Mouse (Mus musculus): Measurements from ENCODE around the gene Rngtt. TPM values are rescaled to one million over a fixed set of nuclear protein-coding genes. Genes with fewer than 3 reads are reported as not detected.

The Rngtt gene
- polyA plus RNA-seq (2015; fragmentation: Illumina TruSeq; extraction: RNeasy Lipid Tissue Mini Kit (QIAGEN cat#74804); ENCODE audit: insufficient read depth, low replicate concordance), result 26.8 TPM

DNA sequence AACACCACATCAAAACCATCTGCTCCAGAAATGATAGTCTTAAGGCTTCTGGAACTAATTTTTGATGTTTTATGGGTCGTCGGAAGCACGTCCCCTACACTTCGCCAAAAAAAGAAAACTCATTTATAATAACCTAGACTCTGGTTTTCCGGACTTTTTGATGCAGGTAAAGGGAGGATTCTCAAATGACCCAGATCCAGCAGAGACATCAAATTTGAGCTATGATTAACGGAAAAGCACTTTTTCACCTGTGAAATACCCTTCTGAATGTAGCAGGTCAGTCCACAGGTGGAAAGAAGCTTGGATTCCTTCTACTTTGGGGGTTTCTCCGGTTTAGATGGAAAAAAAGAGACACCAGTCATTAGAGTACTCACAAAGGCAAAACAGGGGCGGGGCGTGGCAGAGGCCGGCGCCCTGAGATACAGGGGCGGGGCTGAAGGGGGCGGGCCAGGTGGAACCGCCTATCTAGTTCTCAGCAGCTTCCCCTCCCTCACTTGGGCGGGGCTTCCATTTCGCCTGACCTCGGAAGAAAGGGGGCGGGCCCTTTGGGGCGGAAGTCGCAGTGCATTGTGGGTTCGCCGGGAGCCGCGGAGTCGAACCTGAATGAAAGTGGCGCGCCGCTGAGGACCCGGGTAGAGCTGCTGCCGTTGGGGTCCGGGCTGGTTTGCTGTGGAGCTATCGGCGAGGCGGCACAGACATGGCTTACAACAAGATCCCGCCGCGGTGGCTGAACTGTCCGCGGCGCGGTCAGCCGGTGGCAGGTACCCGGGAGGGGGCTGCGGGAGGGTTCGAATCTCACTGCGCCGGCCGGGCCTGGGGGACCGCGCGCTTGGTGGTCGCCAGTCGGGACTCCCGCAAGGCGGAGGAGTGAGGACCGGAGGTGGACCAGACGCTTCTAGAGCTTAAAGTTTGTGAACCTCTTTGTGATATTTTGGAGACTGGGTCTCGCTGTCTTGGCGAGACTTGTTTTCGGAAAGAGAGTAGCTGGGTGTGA, at the start of gene Rngtt:
Rngtt (plus strand) TSS at position 548 of the 994 bp plus-strand sequence.

DNA sequence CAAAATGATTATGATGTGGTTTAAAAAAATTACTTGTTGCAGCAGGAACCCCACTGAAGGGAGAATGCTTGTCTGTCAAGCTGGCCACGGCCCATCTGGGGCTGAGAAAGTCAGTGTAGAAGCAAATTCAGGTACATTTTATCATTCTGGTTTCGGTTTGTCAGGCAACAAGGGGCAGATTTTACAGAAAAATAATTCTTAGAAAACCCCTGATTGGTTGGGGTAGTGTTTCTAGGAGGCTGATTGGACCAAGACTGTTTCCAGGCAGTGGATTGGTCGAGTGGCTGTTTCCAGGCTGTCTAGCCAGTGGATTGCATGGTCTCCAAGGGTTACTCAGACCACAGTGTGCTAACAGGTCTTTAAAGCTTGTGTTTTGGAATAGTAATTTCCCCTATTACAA, 20.1 kb upstream of the Rngtt start, which contains the start of gene Pnrc1:
Pnrc1 (minus strand) TSS at position 162 of the 400 bp plus-strand sequence.

Other genes starting within 250 kb of the Rngtt start
- gene Gabrr2, start 247.3 kb upstream of the Rngtt start, polyA plus RNA-seq (2015; fragmentation: Illumina TruSeq; extraction: RNeasy Lipid Tissue Mini Kit (QIAGEN cat#74804); ENCODE audit: insufficient read depth, low replicate concordance), result 2.5 TPM
- gene Gabrr1, start 177.8 kb upstream of the Rngtt start, polyA plus RNA-seq (2015; fragmentation: Illumina TruSeq; extraction: RNeasy Lipid Tissue Mini Kit (QIAGEN cat#74804); ENCODE audit: insufficient read depth, low replicate concordance), result not detected
- gene Pm20d2, start 120.6 kb upstream of the Rngtt start, polyA plus RNA-seq (2015; fragmentation: Illumina TruSeq; extraction: RNeasy Lipid Tissue Mini Kit (QIAGEN cat#74804); ENCODE audit: insufficient read depth, low replicate concordance), result 0.70 TPM
- gene Srsf12, start 101.3 kb upstream of the Rngtt start, polyA plus RNA-seq (2015; fragmentation: Illumina TruSeq; extraction: RNeasy Lipid Tissue Mini Kit (QIAGEN cat#74804); ENCODE audit: insufficient read depth, low replicate concordance), result 1.1 TPM
- 135 TPM for gene Pnrc1, start 20.1 kb upstream of the Rngtt start, polyA plus RNA-seq (2015; fragmentation: Illumina TruSeq; extraction: RNeasy Lipid Tissue Mini Kit (QIAGEN cat#74804); ENCODE audit: insufficient read depth, low replicate concordance)

Measured in spleen, adult 10 weeks (tissue).